Mouse (Mus musculus) heart, adult 8-10 months (tissue): ENCODE data around the gene Mki67. TPM values are rescaled to one million over a fixed set of nuclear protein-coding genes. Genes with fewer than 3 reads are reported as not detected.

Experiments
- total RNA-seq, 4 experiments: library from RNA; stranded (reverse); gene quantifications; 2 replicates each; pipeline ENCODE4 v1.2.4; 2022

The Mki67 gene
- total RNA-seq, 4 experiments from 2014 or later: 0.41 to 2.4 (median 0.83) TPM

Other genes starting within 250 kb of the Mki67 start
- gene Clrn3, start 187.7 kb downstream of the Mki67 start, total RNA-seq: under 1 TPM in 1 of 4 experiments, not detected in 3; 0.11 TPM
- 1 to 10 TPM; 1.9 to 3.8 (median 2.5) TPM for gene Ptpre, start 178.9 kb downstream of the Mki67 start, total RNA-seq